Mouse (Mus musculus) gonadal fat pad, adult 2 months (tissue): Measurements from ENCODE around the gene Rbm4. TPM values are rescaled to one million over a fixed set of nuclear protein-coding genes. Genes with fewer than 3 reads are reported as not detected.

Experiments used
- DNase-seq: peaks from one replicate; pipeline ENCODE4 v3.0.0-alpha.2; 2012; ENCODE audit warnings: low read depth
- polyA plus RNA-seq: library from polyadenylated mRNA; depleted of rRNA; stranded (reverse); fragments of >200 nt; gene quantifications from 2 replicates; pipeline ENCODE4 v1.2.3, GENCODE M21; 2012; rRNA removed

The Rbm4 gene
- polyA plus RNA-seq, 1 experiment: 37.5 TPM

- no peak for DNase-seq
Measured at GRCm38 (mm10) chr19:4739762-4740161, 53.9 kb downstream of the Rbm4 start.

GRCm38 (mm10) chr19:4739053-4739452 is 54.6 kb downstream of the Rbm4 start:
- no peak for DNase-seq

- DNase-seq: no peak
Measured at GRCm38 (mm10) chr19:4737866-4738265, 55.8 kb downstream of the Rbm4 start.

Other genes starting within 250 kb of the Rbm4 start
- gene Lrfn4, start 178.2 kb downstream of the Rbm4 start, polyA plus RNA-seq: 10.1 and 11.0 TPM in 2 replicates
- gene Rce1, start 168.3 kb downstream of the Rbm4 start, polyA plus RNA-seq: 86.0 and 90.7 TPM in 2 replicates
- 1.0 and 3.3 TPM in 2 replicates for gene Gm960, start 95.2 kb downstream of the Rbm4 start, polyA plus RNA-seq
- 3.2 and 5.0 TPM in 2 replicates for gene Sptbn2, start 82.7 kb downstream of the Rbm4 start, polyA plus RNA-seq
- gene Rbm4b, start 37.4 kb downstream of the Rbm4 start, polyA plus RNA-seq: 7.6 and 8.0 TPM in 2 replicates
- gene Gm21992, start 17.7 kb upstream of the Rbm4 start, polyA plus RNA-seq: 15.7 and 22.5 TPM in 2 replicates
- 33.6 and 35.1 TPM in 2 replicates for gene Rbm14, start 17.7 kb upstream of the Rbm4 start, polyA plus RNA-seq
- gene Ccs, start 45.4 kb upstream of the Rbm4 start, polyA plus RNA-seq: 50.6 and 67.6 TPM in 2 replicates
- gene Ccdc87, start 45.5 kb upstream of the Rbm4 start, polyA plus RNA-seq: 0.22 and 0.36 TPM in 2 replicates
- gene Ctsf, start 61.2 kb upstream of the Rbm4 start, polyA plus RNA-seq: 96.1 and 114 TPM in 2 replicates
- gene Actn3, start 84.0 kb upstream of the Rbm4 start, polyA plus RNA-seq: 3.0 and 4.9 TPM in 2 replicates
- gene Zdhhc24, start 84.8 kb upstream of the Rbm4 start, polyA plus RNA-seq: 31.4 and 38.7 TPM in 2 replicates
- 4.2 and 6.4 TPM in 2 replicates for gene Bbs1, start 112.7 kb upstream of the Rbm4 start, polyA plus RNA-seq
- gene Dpp3, start 134.4 kb upstream of the Rbm4 start, polyA plus RNA-seq: 87.4 and 96.6 TPM in 2 replicates
- gene Peli3, start 149.2 kb upstream of the Rbm4 start, polyA plus RNA-seq: 5.1 and 6.7 TPM in 2 replicates
- gene Mrpl11, start 168.2 kb upstream of the Rbm4 start, polyA plus RNA-seq: 37.4 and 39.9 TPM in 2 replicates
- 1.0 and 1.2 TPM in 2 replicates for gene Npas4, start 196.4 kb upstream of the Rbm4 start, polyA plus RNA-seq
- gene Slc29a2, start 230.0 kb upstream of the Rbm4 start, polyA plus RNA-seq: 4.3 and 5.1 TPM in 2 replicates
- gene B4gat1, start 244.9 kb upstream of the Rbm4 start, polyA plus RNA-seq: 28.6 and 30.4 TPM in 2 replicates
- gene AC124502.3, start 245.0 kb upstream of the Rbm4 start, polyA plus RNA-seq: 0.34 and 0.65 TPM in 2 replicates
- 33.0 TPM in 2 replicates for gene Brms1, start 247.5 kb upstream of the Rbm4 start, polyA plus RNA-seq